Mouse (Mus musculus): ENCODE measurements at regions not wholly inside any gene's neighbourhood (a gene's known extent, or its start where the extent isn't known, plus 50 kb on each side); places are given as distances from the start of the nearest gene placed in this dataset.

DNA sequence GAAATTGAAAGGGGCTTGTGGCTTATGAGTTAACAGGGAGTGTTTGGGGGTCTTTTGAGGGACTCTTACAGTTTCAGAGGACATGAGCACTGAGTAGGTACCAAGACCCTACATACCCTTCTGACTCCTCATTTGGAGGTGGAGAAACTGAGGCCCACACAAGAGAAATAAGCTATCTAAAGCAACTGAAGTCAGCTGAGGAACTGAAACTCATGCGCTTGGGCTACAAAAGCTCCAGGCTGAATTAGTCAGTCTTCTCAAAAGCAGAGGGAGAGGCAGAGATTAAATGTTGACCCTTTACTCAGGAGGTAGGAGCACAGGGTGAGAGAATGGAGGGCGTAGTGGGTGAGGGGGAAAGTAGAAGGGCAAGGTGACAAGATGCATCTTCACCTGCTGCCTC is 186.2 kb upstream of the Usp24 start:
- TF ChIP-seq ZC3H11A (IDR thresholded peaks at IDR 0.05; ENCODE audit: borderline replicate concordance, low read depth, low read length) (no peak), ZNF384 (IDR thresholded peaks at IDR 0.05; ENCODE audit: low read depth, low read length) (no peak), CHD2 (IDR thresholded peaks at IDR 0.05; ENCODE audit: low read depth, low read length) (no peak), MAFK (IDR thresholded peaks at IDR 0.05; ENCODE audit: insufficient read depth, low read depth, low read length) (no peak)
